Mouse (Mus musculus) erythroblast, adult 5-6 weeks (primary cell): ENCODE results near the gene Sox21. TPM values are rescaled to one million over a fixed set of nuclear protein-coding genes. Genes with fewer than 3 reads are reported as not detected.

ENCODE experiments used
- ATAC-seq: replicated peaks from 2 replicates; pipeline ENCODE4 v1.8.0; 2016; ENCODE audit warnings: moderate number of reproducible peaks, mild to moderate bottlenecking, moderate TSS enrichment, inconsistent platforms; ENCODE audit not compliant: poor library complexity, low FRiP score, severe bottlenecking
- total RNA-seq, 2 experiments: library from RNA; stranded (forward) in 1 of 2; stranded (reverse) in 1 of 2; fragments of 150-400 nt in 1 of 2; fragments of 200-764, 138-1000 nt in 1 of 2; gene quantifications; 2 replicates each; pipeline versions ENCODE4 v1.2.3 to v1.2.4; 2015 to 2017; ENCODE audit warnings: low replicate concordance in 2 of 2

The Sox21 gene
- total RNA-seq (2015; ENCODE audit: low replicate concordance) (not detected in 2 replicates), total RNA-seq (2017; ENCODE audit: low replicate concordance) (not detected in 2 replicates)

DNA sequence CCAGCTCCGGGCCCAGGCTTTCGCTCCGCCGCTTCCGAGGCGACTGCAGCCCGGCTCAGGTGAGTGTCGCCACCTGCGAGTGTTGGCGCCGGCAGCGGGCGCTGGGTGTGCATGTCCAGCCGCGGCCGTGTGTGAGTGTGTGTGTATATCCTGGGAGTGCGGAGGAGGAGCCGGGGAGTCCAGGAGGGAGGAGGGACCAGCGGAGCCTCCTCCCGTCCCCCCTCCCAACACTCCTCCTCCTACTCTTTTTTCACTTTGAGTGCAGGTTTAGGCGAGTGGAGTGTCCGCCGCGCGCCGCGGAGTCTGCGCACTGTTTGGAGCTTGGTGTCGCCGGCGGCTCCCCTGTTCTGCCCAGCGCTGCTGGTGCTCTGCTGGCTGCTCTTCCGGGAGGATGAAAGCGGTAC, at the start of gene Sox21:
TSS of gene Sox21 (minus strand) at position 145 of the 404 bp plus-strand sequence.
- no peak for ATAC-seq

GRCm38 (mm10) chr14:118286096-118286495, 49.3 kb upstream of the Sox21 start:
- ATAC-seq: no peak

DNA sequence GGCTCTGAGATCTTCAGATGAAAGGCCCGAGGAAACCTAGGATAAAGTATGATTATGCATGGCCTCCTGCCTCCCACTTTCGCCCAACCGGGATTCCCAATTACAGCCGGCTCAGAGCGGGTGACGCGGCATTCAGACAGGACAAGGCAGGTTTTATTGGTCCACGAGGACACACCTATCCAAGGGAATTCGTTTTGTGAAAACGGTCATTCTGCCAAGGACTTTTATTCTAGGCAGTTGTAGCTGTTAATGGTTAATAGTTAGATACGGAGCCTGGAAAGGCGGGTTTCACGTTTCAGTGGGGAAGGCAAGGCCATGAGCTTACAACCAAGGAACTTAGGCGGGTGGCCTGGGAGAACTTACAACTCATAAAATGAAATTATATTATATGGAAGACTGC, 46.1 kb upstream of the Sox21 start:
- no peak for ATAC-seq

DNA sequence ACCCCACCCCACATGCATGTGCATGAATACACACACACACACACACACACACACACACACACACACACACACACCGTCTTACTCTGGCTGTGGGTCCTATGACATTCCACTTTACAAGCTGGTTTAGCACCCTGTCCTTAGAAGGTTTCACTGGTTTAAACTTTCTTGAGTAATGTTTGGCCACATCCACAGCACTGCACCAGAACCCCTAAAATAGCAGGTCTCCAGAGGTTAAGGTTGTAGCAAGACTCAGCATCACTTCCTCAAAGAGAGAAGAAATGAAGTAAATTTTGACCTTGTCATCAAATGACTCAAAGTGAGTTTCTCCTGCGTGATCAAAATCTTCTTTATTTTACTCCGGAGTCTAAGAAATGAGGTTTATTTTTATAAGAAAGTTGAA, 45.4 kb upstream of the Sox21 start:
- ATAC-seq: no peak

DNA sequence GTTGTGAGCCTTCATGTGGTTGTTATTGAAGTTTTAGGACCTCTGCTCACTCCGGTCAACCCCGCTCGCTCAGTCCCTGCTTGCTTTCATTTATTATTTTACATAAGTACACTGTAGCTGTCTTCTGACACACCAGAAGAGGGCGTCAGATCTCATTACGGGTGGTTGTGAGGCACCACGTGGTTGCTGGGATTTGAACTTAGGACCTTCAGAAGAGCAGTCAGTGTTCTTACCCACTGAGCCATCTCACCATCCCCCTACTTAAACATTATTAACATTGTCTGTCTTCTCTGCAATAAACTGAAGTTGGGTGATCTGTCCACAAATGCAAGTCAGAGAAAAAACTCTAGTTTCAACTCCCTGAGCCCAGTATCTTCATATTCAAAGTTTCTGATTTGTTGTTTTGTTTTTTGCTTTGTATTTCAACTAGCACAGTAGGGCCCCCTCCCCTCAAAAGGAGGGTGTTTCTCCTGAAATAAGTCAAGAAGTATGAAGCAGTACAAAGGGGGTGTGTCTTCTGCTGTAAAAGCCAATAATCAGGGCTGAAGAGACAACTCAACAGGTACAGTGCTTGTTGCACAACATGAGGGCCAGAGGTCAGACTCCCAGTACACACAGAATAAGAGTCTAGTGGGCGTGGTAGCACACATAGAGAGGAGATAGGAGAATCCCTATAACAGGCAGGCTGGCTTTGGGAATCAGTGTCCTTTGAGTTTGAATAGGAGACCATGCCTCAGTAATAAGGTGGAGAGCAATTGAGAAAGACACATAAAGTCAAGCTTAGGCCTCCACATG, 41.1 kb upstream of the Sox21 start:
- ATAC-seq: no peak

DNA sequence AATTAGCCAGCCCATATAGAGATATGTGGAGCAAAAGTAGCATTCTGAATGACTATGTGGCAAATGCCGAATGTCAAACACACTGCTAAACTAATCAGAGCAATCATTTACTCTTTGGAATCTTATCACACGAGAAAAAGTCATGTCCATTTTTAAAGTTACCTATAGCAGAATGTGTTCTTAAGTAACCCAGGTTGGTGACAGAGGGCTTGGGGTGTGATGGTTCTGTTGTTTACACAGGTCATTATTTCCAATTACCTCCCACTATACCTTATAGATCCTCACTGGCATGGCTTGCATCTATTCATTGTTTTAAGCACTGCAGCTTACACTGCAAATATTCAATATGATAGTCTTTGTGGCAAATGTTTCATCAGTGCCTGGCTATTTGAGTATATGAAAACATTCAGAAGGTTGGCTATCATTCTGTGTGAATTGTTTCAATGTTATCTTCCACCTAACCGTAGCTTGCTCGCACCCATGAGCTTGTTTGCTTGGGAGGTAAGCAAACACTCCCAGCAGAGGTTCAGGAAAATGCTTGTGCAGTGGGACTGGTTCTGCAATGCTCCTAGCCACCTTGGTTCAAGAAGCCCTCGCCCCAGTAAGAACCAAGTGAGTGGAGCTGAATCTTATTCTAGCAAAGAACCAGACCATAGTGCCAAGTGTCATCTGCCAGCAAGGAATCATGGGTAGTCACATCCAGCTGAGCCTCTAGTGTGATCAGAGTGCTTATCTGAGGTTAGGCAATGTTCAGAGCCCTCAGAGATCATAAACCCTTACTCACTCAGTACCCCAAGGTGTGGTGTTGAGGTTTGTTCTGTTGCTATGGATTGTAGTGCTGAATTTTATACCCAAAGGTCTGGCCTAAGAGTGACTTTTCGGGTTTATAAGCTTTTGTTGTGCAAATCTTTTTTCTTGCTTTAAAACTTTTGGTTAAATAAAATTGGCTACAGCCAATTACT, 36.0 kb upstream of the Sox21 start:
- ATAC-seq: no peak

- ATAC-seq: no peak
These were observed 32.0 kb upstream of the Sox21 start for GRCm38 (mm10) chr14:118268849-118269248.

DNA sequence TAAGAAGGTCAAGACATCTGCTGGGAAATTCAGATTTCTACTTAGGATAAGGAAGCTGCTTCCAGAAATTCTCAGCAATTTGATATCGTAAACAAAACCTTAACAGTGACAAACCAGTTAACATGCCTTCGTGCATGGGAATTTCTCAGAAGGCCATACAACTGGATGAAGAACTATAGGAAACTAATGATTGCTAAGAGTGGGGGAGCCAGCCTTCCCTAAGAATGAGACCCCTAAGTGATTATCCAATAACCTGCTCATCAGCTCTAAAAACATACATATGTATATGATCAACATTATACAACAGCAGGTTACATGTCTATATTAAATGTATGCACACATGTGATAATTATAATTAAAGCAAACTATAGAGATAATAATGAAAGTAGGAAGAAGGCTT, 29.8 kb upstream of the Sox21 start, which contains the start of gene Gm9376:
TSS of gene Gm9376 (plus strand) at position 301 of the 400 bp plus-strand sequence.
- ATAC-seq: no peak

DNA sequence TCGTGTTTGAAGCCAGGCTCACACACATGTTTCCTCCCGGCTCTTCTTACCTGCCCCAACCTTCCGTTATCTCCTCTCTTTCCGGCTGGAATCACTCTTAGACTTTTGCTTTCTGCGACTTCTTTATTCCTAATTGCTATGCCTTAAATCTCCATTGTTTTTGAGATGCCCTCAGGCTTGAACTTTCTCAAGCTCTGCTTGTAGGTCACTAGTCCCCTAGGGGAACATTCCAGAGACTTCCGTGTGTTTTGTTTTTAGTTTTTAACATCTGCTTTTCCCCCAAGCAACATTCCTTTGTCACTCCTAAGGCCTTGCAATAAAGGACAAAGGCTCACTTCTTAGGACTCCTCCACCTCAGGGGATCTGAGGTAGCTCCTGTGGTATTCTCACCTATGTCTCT, 16.6 kb upstream of the Sox21 start:
- no peak for ATAC-seq

GRCm38 (mm10) chr14:118241416-118241815, 4.6 kb upstream of the Sox21 start:
- no peak for ATAC-seq

DNA sequence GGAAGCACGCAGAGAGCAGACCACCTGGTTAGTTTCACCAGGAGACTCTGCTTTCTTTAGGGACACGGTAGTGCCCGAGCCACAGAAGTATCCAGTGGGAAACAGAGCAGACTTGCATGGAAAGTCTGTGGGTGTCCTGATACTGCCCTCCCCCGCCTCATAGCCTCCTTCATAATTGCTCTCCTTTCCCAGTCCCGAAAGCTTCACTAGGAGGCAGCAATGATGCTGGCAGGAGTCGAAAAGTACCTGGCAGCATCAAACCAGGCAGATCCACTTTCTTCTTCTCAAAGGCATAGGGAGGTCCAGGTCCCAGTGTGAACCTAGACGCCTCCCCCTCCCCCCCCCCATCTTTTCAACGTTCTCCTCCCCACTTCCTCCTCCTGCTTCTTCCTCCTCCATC, 2.5 kb upstream of the Sox21 start:
- no peak for ATAC-seq

DNA sequence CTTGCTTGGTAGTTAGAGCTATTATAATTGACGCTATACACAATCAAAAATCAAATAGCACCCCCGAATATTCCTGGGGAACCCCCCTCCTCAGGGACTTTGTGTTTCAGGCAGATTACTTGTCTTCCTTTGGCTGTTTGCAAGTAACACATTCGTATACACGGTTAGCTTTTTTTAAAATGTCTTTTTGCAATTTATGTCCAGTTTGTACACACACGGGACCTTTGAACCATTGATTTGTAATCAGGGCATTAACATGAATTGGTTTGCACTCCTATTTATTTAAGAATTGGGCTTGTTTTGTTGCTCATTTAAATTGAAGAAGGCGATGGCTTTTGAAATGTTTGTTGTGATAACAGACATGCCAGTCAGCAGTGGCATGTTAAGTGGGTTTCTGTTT, 956 bp upstream of the Sox21 start:
- ATAC-seq: no peak

DNA sequence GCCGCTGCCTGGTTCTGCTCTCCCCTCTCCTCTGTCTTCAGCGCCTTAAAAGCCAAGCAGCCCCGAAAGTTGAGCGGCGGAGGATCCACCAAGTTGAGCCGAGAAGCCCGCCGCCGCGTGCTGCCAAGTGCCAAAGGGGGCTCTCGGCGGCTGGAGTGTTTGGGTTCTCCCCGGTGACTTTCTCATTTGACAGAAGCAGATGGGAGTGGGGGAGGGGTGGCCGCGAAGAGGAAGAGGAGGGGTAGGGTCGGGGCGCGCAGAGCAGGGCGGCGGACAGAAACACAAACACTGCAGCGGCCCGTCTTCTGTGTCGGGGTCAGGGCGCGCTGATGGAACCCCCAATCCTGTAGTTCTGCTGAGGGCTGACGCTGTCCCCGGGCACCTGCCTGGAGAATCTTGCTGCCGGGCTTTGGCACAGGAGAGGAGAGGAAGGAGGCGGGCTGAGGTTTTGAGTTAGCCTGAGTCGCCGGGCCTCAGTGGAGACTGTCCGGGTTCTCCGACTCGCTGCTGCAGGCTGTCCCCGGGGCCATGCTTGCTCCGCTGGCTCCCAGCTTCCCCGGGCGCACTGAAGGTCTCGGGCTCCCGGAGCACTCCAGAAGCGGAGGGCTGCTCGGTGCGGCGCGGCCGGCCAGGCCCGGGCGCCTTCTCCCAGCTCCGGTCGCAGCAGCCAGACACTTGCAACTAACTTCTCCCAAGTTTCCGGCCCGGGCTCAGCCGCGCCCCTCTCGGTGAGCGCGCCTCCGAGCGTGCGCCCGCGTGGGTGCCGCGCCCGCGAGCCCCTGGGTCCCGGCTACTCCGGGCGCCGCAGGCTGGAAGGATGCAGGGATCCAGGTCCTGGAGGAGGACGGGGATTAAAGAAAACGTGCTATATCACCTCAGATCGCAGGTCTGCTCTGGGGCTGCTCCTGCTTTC, 601 bp downstream of the Sox21 start:
- no peak for ATAC-seq

DNA sequence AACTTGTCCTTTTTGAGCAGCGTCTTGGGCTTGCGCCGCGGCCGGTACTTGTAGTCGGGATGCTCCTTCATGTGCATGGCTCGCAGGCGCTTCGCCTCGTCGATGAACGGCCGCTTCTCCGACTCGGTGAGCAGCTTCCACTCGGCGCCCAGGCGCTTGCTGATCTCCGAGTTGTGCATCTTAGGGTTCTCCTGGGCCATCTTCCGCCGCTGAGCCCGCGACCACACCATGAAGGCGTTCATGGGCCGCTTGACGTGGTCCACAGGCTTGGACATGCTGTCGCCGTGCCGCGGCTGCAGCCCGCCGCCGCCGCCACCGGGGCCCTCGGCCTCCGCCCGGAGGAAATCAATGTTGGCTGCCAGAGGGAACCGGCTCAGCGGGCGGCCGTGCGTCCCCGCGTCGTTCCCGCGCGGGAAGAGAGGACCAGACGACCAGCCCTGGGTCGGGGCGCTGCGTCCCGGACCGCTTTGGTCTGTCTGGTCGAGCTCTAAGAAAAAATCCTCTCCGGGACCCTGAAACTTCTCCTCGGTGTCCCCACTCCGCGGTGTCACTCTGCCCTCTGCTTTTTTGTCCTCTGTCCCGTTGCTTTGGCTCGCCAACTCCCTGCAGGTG, 1.4 kb downstream of the Sox21 start:
- ATAC-seq: no peak

GRCm38 (mm10) chr14:118234541-118235210, 2.2 kb downstream of the Sox21 start:
- ATAC-seq: no peak

DNA sequence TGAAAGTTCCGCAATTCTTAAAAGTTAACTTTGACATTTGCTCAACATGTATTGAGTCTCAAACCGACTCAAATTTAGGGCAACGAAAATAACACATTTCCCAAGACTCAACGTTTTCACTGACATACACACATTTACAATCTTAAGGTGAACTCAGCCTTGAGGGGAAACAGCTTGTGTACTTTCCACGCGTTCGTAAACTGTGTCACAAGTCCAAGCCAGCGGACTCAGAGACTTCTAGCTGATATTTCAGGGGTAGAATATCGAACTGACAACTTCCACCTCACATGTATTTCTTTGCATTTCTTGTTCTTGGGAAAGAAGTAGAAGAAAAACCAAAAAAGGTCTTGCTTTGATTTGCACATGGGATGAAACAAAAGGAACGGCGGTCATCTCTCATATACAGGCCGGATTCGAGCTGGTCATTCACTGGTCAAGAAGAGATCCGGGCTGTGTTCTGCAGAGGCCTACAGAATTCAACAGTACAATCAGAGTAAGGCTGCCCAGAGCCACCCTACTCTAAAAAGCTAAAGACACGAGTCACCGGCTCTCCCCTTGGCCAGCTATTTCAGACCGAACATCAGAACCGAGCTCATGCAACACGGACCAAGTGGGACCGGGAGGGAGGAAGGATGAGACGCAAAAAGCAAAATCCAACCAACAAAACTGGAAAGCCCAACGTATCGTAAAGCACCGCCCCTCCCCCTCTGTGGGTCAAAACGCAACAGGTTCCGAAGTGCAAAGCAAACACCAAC, 2.9 kb downstream of the Sox21 start:
- ATAC-seq: no peak

- ATAC-seq: no peak
These were observed 4.4 kb downstream of the Sox21 start for GRCm38 (mm10) chr14:118232381-118232970.
